Mouse (Mus musculus) hindbrain, embryonic 16.5 days (tissue): ENCODE data around the gene Zfp513. TPM values are rescaled to one million over a fixed set of nuclear protein-coding genes. Genes with fewer than 3 reads are reported as not detected.
A peak's percentile ranks its signal among the peaks of the same experiment; 100 is the strongest.
"Not testable (repeated sequence)": the region's sequence is repeated elsewhere in the genome, so short reads cannot be mapped to it uniquely, and the experiment has no call there.

Experiments used
- ATAC-seq: fragments of 200-750 bp; cut with Nextera tagmentation; 2 replicates; pipeline ENCODE4 v1.8.0; 2017; ENCODE audit warnings: moderate TSS enrichment, moderate library complexity
- H3K27ac ChIP-seq: fragments of 300-500 bp; sonication (generic); 2 replicates; pipeline ENCODE4 v1.5.1; 2014; ENCODE audit warnings: low read depth, mild to moderate bottlenecking, control low read depth, low read length, moderate library complexity
- H3K27me3 ChIP-seq: fragments of 300-500 bp; sonication (generic); replicated peaks from 2 replicates; pipeline ENCODE4 v1.6.1; 2014; ENCODE audit warnings: low read length; ENCODE audit not compliant: control insufficient read depth, insufficient read depth
- H3K36me3 ChIP-seq: fragments of 300-500 bp; sonication (generic); 2 replicates; pipeline ENCODE4 v1.6.1; 2014; ENCODE audit warnings: mild to moderate bottlenecking, low read length, moderate library complexity, mixed read lengths; ENCODE audit not compliant: control insufficient read depth, insufficient read depth
- H3K4me1 ChIP-seq: fragments of 300-500 bp; sonication (generic); 2 replicates; pipeline ENCODE4 v1.6.1; 2014; ENCODE audit warnings: low read depth, low read length; ENCODE audit not compliant: control insufficient read depth, insufficient read depth
- H3K4me2 ChIP-seq: fragments of 300-500 bp; sonication (generic); 2 replicates; pipeline ENCODE4 v1.6.1; 2014; ENCODE audit warnings: mild to moderate bottlenecking, low read length, control low read depth, moderate library complexity
- H3K4me3 ChIP-seq: fragments of 300-500 bp; sonication (generic); 2 replicates; pipeline ENCODE4 v1.5.1; 2014; ENCODE audit warnings: mild to moderate bottlenecking, low read length, control low read depth, moderate library complexity
- H3K9ac ChIP-seq: fragments of 300-500 bp; sonication (generic); 2 replicates; pipeline ENCODE4 v1.6.1; 2014; ENCODE audit warnings: low read depth, mild to moderate bottlenecking, control low read depth, low read length, moderate library complexity
- H3K9me3 ChIP-seq: fragments of 300-500 bp; sonication (generic); 2 replicates; pipeline ENCODE4 v1.6.1; 2014; ENCODE audit warnings: mild to moderate bottlenecking, low read length, moderate library complexity; ENCODE audit not compliant: control insufficient read depth
- WGBS: fragments of 180-500 bp; shearing (Covaris S2); extraction: QIAGEN DNeasy Blood & Tissue Kit; methylation state at CpG from one replicate; pipeline ENCODE4 v1.1.7; 2014; 5-methylcytosine and 5-hydroxymethylcytosine counted together
- polyA plus RNA-seq: library from polyadenylated mRNA; unstranded; fragments of >200 nt; fragmentation: Nextera tagmentation; extraction: Ambion mirVana; gene quantifications from 2 replicates; pipeline ENCODE4 v1.2.1, GENCODE M21; 2015

The Zfp513 gene
- polyA plus RNA-seq, 1 experiment from 2014 or later: 12.3 TPM

DNA sequence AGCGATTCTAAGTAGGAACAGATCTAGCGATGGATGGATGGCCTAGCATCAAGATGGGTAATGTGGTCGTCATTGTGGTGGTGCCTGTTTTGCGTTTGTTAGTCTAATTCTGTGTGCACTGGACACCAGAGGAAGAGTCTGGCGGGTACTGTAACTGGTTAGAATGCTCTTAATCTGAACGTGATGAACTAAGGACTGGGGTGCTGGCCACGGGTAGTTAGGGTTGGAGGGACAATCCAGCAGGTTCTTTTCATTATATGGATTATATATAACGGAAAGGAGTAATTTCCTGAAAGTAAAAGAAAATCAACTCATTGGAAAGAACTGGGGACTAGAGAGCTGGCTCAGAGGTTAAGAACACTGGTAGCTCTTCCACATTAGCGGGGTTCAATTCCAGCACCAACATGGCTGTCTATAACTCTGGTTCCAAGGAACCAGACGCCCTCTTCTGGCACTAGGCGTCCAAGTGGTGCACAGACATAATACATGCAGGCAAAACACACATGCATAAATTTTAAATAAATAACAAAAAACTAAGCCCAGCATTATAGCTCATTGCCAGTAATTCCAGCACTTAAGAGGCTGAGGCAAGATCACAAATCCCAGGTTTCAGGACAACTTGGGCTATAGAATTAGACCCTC lies 19.3 kb upstream of the Zfp513 start:
- ATAC-seq: peak; percentile 57
- H3K4me1 ChIP-seq: peaks cover 7% of the 10 kb centered on the region
- peak overlapping the region; percentile 93 for H3K9ac ChIP-seq
- peak overlapping the region; percentile 82 for H3K4me2 ChIP-seq
- peak overlapping the region; percentile 92 for H3K27ac ChIP-seq
- no peaks in the 10 kb centered on the region for H3K9me3 ChIP-seq
- no peaks in the 10 kb centered on the region; the same call in 1 of the 2 replicates for H3K27me3 ChIP-seq
- 9% methylated on average over 11 of the region's 11 CpGs for WGBS
- no peaks in the 10 kb centered on the region for H3K36me3 ChIP-seq
- peak overlapping the region; percentile 100 for H3K4me3 ChIP-seq

- WGBS: under 1% methylated on average over 44 of the region's 70 CpGs
- peak; percentile 94 for ATAC-seq
- H3K9me3 ChIP-seq: no peaks in the 10 kb centered on the region
Measured at GRCm38 (mm10) chr5:31220448-31221303, 18.6 kb upstream of the Zfp513 start, which contains the start of gene Ppm1g. Ppm1g (minus strand) TSS chr5:31220687.

GRCm38 (mm10) chr5:31219911-31220447 lies 17.9 kb upstream of the Zfp513 start:
- peak overlapping the region; percentile 82 for H3K4me2 ChIP-seq
- peak overlapping the region; percentile 100 for H3K4me3 ChIP-seq
- H3K27me3 ChIP-seq: no peaks in the 10 kb centered on the region
- under 1% methylated on average over 39 of the region's 40 CpGs for WGBS
- no peaks in the 10 kb centered on the region for H3K36me3 ChIP-seq
- H3K9ac ChIP-seq: peak overlapping the region; percentile 93
- H3K9me3 ChIP-seq: no peaks in the 10 kb centered on the region
- no peak for ATAC-seq
- peaks cover 7% of the 10 kb centered on the region for H3K4me1 ChIP-seq
- H3K27ac ChIP-seq: peak overlapping the region; percentile 92

More at GRCm38 (mm10) chr5:31220448-31221303, 18.6 kb upstream of the Zfp513 start, which contains the start of gene Ppm1g:
- peak within 1 kb of the TSS; percentile 92 for H3K27ac ChIP-seq
- peak within 1 kb of the TSS; percentile 100 for H3K4me3 ChIP-seq
- no peaks in the 10 kb centered on the region for H3K36me3 ChIP-seq
- peaks cover 7% of the 10 kb centered on the region for H3K4me1 ChIP-seq
- H3K9ac ChIP-seq: peak within 1 kb of the TSS; percentile 93
- H3K27me3 ChIP-seq: no peaks in the 10 kb centered on the region; the same call in 1 of the 2 replicates
- peak within 1 kb of the TSS; percentile 82 for H3K4me2 ChIP-seq

DNA sequence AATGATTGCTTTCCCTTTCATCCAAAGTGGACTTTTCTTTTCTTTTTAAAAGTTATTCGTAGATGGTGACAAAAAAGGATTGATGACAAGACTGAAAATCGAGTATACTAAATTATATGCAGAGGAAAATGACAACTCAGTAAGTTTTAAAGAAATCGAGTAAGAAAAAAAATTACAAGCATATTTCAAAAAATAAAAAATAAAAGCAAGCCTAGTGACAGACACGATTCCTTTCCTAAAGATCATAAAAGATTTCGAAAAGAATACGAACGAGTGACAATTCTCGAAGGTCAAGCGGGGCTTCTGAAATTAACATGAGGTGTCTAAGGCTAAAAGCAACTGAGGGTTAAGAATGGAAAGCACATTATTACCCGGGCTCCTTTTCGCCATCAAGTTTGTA lies 17.4 kb upstream of the Zfp513 start:
- Histone ChIP-seq H3K4me2 (peak overlapping the region; percentile 82), H3K27me3 (no peaks in the 10 kb centered on the region), H3K9ac (peak overlapping the region; percentile 93), H3K36me3 (no peaks in the 10 kb centered on the region), H3K4me3 (peak overlapping the region; percentile 100), H3K4me1 (peaks cover 7% of the 10 kb centered on the region), H3K9me3 (no peaks in the 10 kb centered on the region), H3K27ac (peak overlapping the region; percentile 92)
- no peak for ATAC-seq
- WGBS: 1% methylated on average over 11 of the region's 11 CpGs

GRCm38 (mm10) chr5:31219070-31219469 lies 17.0 kb upstream of the Zfp513 start:
- H3K9ac ChIP-seq: peak overlapping the region; percentile 31; the same call in 1 of the 2 replicates
- H3K27ac ChIP-seq: no peak overlapping the region
- H3K9me3 ChIP-seq: no peaks in the 10 kb centered on the region
- H3K4me2 ChIP-seq: peak overlapping the region; percentile 82
- H3K27me3 ChIP-seq: no peaks in the 10 kb centered on the region
- WGBS: 2% methylated on average over 2 of the region's 2 CpGs
- no peaks in the 10 kb centered on the region for H3K36me3 ChIP-seq
- H3K4me1 ChIP-seq: peaks cover 7% of the 10 kb centered on the region
- ATAC-seq: no peak
- H3K4me3 ChIP-seq: peak overlapping the region; percentile 100

DNA sequence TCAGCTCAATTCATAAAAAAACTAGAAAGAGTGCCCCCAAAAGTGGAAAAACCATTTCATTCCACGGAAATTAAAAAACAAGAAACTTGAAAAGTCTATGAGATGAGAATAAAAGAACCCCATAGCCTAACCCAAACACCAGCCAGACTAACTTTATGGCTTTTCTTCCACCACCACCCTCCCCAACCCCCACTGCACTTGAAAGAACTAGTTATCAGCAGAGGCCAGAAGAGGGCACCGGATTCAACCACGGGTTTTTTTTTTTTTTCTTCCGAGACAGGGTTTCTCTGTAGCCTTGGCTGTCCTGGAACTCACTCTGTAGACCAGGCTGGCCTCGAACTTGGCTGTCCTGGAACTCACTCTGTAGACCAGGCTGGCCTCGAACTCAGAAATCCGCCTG lies 16.2 kb upstream of the Zfp513 start:
- WGBS: 59% methylated on average over 6 of the region's 7 CpGs
- Histone ChIP-seq H3K36me3 (no peaks in the 10 kb centered on the region), H3K27ac (no peak overlapping the region), H3K4me1 (peaks cover 7% of the 10 kb centered on the region), H3K27me3 (no peaks in the 10 kb centered on the region), H3K9me3 (no peaks in the 10 kb centered on the region), H3K9ac (no peak overlapping the region), H3K4me3 (no peak overlapping the region), H3K4me2 (peak overlapping the region; percentile 17; the same call in 1 of the 2 replicates)
- no peak for ATAC-seq

DNA sequence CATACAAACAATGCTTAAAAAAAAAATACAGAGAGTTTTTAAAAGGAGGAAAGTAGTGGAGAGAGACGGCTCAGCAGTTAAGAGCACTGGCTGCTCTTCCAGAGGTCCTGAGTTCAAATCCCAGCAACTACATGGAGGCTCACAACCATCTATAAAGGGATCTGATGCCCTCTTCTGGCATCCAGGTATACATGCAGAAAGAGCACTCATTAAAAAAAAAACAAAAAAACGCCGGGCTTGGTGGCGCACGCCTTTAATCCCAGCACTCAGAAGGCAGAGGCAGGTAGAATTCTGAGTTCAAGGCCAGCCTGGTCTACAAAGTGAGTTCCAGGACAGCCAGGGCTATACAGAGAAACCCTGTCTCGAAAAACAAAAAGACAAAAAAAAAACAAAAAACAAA lies 14.5 kb upstream of the Zfp513 start:
- ATAC-seq, H3K9ac ChIP-seq, H3K4me2 ChIP-seq, H3K27ac ChIP-seq, H3K27me3 ChIP-seq, H3K9me3 ChIP-seq, H3K4me1 ChIP-seq, H3K36me3 ChIP-seq, H3K4me3 ChIP-seq: not testable (repeated sequence)
- 94% methylated on average over 6 of the region's 6 CpGs for WGBS

- peaks cover 18% of the 10 kb centered on the region for H3K4me1 ChIP-seq
- WGBS: 95% methylated on average over 6 of the region's 6 CpGs
- H3K27ac ChIP-seq: no peak overlapping the region
- H3K36me3 ChIP-seq: peaks cover 49% of the 10 kb centered on the region
- H3K4me2 ChIP-seq: no peak overlapping the region
- no peak for ATAC-seq
- no peaks in the 10 kb centered on the region for H3K27me3 ChIP-seq
- peaks cover 5% of the 10 kb centered on the region; the same call in 1 of the 2 replicates for H3K9me3 ChIP-seq
- H3K4me3 ChIP-seq: no peak overlapping the region
- no peak overlapping the region for H3K9ac ChIP-seq
Measured at GRCm38 (mm10) chr5:31204421-31204820, 2.3 kb upstream of the Zfp513 start.

GRCm38 (mm10) chr5:31203866-31204265 lies 1.8 kb upstream of the Zfp513 start:
- Histone ChIP-seq H3K4me2 (no peak overlapping the region), H3K27ac (no peak overlapping the region), H3K9me3 (peaks cover 5% of the 10 kb centered on the region; the same call in 1 of the 2 replicates), H3K9ac (no peak overlapping the region), H3K4me1 (peaks cover 18% of the 10 kb centered on the region), H3K36me3 (peaks cover 54% of the 10 kb centered on the region), H3K27me3 (no peaks in the 10 kb centered on the region), H3K4me3 (no peak overlapping the region)
- no peak for ATAC-seq
- 89% methylated on average over 2 of the region's 2 CpGs for WGBS
